Mouse (Mus musculus) retina, postnatal 7 days (tissue): ENCODE measurements around the gene Fgf5.

Source experiments
- DNase-seq: peaks from one replicate; pipeline ENCODE4 v3.0.0-alpha.2; 2012; ENCODE audit warnings: low read depth, low spot score

The Fgf5 gene

DNA sequence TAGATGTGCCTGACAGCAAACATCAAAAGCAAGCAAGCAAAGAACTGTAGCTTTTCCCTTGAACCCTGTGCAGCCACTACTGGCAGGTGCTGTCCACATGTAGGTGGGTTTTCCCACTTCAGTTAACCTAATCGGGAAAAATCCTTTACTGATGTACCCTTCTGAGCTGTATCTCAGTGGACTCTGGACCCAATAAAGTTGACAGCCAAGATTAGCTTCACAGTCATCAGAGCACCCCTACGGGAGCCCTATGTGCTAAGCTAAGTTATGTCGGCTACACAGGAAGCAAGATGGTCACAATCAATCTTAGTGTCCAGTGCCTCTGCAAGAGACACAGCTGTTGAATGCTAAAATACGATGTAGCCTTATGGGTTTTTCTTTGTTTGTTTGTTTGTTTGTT is 46.1 kb downstream of the Fgf5 start:
- DNase-seq, result no peak

DNA sequence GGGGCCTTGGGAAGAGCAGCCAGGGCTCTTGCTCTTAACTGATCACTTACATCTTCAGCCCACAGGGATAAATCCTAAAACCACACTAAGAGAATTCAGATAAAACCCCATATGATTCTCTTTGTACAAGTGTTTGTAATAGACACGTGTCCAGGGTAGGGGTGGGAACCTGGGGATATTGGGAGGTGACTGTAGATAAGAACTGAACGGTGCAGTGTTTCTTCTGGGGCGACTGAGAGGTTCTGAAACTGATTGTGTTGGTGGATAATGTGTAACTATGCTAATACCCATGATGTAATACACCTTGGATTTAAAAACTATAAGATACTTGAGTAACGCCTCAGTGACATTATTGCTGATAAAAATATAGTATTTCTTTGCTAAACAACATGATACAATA is 51.7 kb downstream of the Fgf5 start:
- no peak for DNase-seq

DNA sequence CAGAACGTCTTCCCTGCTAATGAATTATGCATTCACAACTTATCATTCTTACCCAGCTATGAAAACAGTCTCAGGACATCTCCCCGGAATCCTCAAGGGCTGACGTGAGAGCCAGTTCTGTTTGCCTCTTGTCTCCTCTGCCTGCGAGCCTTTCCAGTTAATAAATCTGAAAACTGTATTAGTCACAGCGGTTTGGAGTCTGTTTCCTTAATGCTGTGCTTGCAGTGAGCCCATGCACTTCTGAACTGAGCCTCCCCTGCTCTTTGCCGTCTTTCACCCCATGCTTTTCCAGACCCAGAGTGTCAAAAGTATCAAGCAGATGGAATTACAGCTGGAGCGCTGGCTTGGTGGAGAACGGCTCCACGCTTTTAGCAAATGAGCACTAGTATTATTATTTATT is 52.5 kb downstream of the Fgf5 start:
- DNase-seq, result no peak

DNA sequence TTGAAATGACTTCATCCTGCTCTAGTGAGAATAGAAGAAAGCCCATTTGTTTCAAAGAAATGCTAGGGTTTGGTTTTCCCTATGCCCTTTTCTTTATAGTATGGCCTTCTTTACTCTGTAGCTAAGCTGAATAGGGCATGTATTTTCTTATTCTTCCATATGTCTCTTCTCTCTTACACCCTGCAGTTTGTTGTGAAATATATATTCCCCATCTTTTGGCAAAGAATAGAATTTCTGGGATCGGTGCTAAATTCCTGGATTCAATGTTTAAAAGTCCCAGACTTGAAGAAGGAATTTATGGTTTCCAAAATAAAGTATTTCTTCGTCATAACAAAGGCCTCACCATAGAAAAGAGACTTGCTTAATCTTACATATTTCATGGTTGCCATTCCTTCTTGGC is 72.6 kb downstream of the Fgf5 start:
- DNase-seq, result no peak
